In the genomic region with DNA sequence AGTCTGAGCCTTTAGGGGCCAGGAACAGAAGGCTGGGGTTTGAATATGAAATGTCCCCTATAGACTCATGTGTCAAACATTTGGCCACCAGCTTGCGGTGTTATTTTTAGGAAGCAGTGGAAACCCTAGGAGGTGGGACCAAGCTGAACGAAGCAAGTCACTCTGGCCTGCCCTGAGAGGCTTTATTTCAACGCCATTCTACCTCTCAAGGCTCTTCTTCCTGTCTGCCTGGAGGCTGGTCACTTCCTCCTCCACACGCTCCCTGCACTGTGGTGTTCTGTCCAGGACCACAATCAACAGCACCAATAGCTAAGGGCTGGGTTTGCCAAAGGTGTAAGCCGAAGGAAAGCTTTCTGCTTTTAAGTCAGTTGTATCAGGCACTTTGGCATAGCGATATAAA, we compare ENCODE assay signal across 10 mouse cellular contexts.
"Had no signal": no experiment of that assay in that cellular context is flagged by ENCODE, and none has a peak within 500 bp of the region (broad histone marks: within the 10 kb centered on the region; RNA-seq: fewer than 3 reads in every experiment).

No protein-coding gene starts in this region.

- DNase-seq: kidney, postnatal 36 days; layer of hippocampus, adult 9-11 months; layer of hippocampus, postnatal 36 days; liver; liver, embryonic 13.5 days; liver, postnatal 0 days; lung, postnatal 14 days; right cerebral cortex, postnatal 14 days; thymus, postnatal 4 days had no signal

- ATAC-seq: liver, postnatal 0 days; midbrain, embryonic 13.5 days had no signal
